Mouse (Mus musculus): ENCODE data around the gene Pkig.

The Pkig gene

DNA sequence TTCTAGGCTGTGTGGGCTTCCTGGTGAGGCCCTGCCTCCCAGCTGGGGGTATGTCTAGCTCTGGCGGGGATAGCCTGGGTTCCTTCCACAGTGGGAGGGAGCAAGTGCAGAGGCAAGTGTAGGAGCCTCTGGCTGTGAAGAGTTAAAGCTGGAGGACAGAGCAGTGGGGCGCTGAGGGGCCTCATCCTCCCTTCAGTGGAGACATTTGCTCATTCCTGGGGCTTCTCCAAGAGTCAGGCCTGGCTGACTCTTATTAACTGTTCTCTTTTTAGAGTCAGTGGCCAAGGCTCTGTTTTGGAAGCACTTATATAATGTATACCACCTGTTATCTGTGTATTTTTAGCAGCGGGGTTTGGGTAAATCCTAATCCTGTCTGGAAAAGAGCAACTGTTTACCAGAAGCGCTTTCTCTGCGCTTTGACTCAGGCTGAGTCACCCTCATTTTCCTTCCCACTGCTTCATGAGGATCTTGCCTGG lies 17.0 kb downstream of the Pkig start:
- CTCF ChIA-PET, result interaction anchor here (1.9 kb wide), 1 partner anchor 14 kb away, joined by 5 read pairs; no protein-coding TSS in a partner anchor

DNA sequence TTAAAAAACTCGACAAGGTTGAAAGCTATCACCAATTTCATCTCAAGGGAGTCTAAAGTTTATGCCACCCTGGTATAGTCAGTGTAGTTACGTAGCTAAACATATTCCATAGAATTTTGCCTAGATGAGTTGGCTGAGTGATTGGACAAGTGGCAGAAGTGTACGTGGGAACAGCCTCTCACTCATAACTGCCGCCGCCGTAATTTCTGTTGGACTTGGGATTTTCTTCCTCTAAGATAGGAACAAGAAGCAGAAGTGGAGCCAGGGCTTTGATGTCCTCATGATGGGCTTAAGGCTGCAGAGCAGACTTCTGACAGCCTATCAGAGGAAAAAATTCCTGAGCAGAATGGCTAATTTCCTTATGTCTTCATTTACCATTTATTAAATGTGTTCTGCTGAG lies 17.5 kb downstream of the Pkig start:
- CTCF ChIA-PET, result interaction anchor here (1.9 kb wide), 1 partner anchor 15 kb away, joined by 5 read pairs; no protein-coding TSS in a partner anchor

DNA sequence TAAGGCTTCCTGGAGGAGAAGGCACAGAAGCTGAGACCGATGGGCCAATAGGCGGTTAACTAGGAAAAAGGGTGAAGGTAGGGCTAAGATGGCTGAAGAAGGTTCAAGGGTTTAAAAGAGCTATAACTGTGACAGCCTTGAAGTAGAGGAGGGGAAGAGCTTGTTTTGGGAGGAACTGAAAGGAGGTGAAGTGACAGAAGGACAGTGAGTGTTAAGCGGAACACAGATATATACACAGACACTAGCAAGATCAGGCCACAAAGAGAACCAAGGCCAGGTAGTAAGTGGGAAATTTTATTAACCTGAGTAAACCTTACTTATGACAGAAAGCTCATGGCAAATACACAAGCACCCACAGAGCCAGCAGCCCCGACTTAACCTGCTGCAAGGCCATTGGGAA lies 18.1 kb downstream of the Pkig start:
- CTCF ChIA-PET, result interaction anchor here (0.6 to 1.9 kb wide), 4 partner anchors 15 to 396 kb away, joined by 3 to 5 read pairs (median 4); no protein-coding TSS in a partner anchor

DNA sequence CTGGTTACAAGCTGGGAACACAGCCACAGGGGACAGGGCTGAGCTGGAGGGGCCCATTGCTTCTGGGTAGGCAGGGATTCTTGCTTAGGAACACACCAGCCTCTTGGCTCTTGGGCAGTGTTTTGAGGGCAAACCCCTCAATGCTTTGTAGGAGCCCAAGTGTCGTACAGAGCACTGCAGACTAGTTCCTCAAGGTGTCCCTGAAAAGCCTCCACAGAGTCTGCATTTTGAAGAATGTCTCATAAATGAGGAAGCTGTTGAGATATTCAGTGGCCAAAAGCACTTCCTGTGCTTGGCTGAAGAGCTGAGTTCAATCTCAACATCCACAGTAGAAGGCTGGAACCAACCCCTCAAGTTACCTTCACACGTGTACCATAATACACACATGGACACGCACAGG lies 18.6 kb downstream of the Pkig start:
- CTCF ChIA-PET, result interaction anchor here (0.6 to 1.9 kb wide), 4 partner anchors 16 to 395 kb away, joined by 3 to 5 read pairs (median 4); no protein-coding TSS in a partner anchor

DNA sequence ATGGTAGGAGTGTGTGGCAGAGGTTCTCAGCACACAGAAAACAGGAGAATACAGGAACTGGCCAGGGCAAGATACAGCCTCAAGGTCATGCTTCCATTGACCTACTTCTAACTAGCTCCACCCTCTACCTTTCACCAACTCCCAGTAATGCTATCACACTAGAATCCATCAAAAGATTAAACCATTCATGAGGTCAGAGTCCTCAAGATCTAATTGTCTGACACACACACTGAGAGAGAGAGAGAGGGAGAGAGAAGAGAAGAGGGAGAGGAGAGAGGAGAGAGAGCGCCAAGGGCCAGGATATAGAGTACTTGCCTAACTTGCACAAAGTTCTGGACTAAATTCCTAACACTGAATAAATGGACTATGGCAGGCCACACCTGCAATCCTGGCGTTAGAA lies 24.2 kb downstream of the Pkig start:
- CTCF ChIA-PET, result no interaction called here

DNA sequence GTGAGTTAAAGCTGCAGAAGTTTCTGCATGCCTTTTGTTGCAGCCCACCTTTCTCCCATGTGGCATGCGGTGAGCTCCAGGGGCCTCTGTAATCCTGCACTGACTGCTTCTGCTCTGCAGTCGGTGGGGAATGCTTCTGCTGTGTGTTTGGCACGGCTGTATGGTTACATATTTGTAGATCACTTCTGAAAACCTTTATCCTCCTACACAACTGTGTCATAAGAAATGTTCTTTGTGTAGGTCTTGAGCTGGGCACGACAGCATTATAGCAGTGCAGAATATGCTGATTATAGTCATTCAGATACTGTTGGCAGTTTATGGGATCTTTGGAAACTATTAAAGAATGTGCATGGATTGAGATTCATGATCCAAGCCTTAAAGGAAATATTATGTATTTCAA lies 27.1 kb downstream of the Pkig start:
- CTCF ChIA-PET, result interaction anchor here (0.5 to 0.9 kb wide), 2 partner anchors 35 to 75 kb away, joined by 3 to 6 read pairs; no protein-coding TSS in a partner anchor

DNA sequence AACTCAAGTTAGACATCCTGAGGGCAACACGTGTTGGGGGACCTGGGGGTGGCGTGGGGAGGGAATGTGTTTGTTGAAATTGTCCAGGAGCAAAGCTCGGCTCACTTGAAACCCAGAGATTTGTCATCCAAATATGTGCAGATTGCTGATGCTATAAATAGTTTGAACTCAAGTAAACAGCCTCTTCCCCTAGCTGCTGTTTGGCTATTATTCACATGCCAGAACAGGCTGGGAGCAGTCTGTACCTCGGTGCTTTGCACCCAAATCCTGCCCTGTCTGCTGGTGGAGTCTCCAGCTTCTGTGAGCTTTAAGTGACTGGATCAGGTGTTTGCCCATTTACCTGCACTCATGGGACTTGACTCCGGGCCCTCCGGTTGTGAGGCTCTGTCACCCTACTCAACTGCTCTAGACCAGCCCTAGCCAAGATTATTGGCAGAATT lies 27.6 kb downstream of the Pkig start:
- CTCF ChIA-PET, result interaction anchor here (0.5 to 0.9 kb wide), 2 partner anchors 35 to 76 kb away, joined by 3 to 6 read pairs; no protein-coding TSS in a partner anchor

DNA sequence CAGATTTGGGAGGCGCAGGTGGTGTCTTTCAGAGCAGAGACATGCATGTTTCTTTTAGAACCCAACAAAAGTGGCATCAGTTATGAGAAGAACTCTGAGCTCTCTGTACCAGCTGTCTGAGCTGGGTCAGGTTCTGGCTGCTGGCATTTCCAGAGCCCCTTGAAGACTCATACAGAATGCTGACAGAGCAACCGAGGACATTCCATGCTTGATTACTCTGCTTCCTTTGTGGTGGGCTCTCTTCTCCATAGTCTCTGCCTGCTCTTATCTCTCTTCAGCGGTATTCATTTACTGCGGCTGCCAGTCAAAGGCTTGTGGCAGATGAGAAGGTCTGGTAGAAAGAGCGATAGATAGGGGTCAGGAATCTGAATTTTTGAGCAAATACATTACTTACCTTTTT lies 28.0 kb downstream of the Pkig start:
- CTCF ChIA-PET, result interaction anchor here (0.9 kb wide), 1 partner anchor 35 kb away, joined by 6 read pairs; no protein-coding TSS in a partner anchor

DNA sequence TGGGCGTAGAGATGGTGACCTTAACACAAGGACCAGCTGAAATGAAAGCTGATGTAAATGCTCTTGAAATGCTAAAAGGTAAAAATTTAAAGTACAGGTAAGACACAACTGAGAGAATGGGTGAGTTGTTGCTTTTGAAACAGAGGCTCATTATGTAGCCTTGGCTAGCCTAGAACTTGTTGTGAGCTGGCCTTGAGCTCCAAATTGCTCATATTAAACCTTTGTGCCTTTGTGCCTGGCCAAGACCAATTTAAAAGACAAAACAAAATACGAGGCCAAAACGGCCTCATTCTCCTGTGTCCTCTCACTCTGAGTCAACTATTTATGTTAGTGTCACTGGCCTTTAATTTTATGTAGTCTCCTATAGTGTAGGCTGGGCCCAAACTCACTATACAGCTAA lies 28.7 kb downstream of the Pkig start:
- CTCF ChIA-PET, result no interaction called here

DNA sequence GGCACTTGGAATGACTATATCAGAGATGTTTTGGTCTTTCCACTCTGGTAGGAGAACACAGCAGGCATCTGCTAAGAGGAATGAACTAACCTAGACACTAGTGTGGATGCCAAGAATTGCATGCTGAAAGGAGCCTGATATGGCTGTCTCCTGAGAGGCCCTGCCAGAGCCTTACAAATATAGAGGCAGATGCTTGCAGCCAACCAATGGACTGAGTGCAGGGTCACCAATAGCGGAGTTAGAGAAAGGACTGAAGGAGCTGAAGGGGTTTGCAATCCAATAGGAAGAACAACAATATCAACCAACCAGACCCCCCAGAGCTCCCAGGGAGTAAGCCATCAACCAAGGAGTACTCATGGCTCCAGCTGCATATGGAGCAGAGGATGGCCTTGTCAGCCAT lies 30.2 kb downstream of the Pkig start:
- CTCF ChIA-PET, result interaction anchor here (1.0 kb wide), 1 partner anchor 10 kb away, joined by 3 read pairs; no protein-coding TSS in a partner anchor

DNA sequence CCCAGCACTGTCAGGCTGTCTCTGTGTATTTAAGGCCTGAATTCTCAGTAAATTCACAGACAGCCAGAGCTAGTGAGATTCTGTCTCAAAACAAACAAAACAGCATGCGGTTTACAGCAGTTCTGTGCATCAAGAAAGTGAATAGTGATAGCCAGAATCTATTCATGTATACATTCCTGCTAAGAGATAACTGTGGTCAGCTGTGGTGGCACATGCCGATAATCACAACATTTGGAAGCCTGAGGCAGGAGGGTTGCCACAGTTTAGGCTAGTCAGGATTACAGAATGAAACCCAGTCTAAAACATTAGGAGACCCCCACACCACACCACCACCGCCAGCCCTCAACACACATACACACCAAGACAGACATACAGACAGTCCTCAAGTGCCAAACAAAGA lies 31.6 kb downstream of the Pkig start:
- CTCF ChIA-PET, result no interaction called here

DNA sequence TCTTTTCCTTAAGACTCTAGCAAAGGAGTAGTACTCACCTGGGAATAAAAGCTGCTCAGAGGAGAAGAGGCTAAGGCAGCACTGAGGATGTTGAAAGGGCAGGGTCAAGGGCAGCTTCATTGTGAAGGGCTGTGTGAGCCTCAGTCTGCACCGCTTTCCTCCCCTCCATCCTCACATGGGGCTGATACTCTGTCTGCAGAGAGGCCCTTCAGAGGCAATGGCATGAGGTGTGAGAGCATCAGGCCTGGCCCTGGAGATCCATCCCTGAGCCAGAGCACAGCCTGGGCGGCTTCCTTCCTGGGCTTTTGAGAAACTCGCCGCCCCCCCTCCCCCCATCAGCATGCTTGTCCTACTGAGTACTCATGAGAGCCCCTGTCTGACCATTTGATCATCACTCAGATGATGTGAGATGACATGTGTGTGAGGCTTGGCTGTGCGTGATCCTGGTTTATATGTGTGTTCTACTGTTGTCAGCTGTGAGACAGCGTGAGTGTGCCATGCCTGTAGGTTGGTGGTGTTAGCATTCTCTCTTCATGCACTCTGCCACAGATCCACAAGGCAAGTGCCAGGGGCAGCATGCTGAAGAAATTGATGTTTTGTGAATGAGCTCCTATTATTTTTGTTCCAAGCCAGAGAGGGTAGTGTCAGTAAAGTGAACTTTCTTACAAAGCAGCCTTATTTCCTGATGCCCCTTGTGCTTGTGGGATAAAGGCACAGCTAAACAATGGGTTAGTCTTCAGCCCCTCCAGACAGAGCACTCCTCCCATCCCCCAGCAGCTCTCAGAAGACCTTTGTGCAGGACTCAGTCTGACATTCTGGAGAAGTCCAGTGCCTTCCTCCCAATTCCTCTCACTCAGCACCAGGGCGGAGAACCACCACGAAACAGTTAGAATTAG lies 32.5 kb downstream of the Pkig start:
- CTCF ChIA-PET, result no interaction called here

DNA sequence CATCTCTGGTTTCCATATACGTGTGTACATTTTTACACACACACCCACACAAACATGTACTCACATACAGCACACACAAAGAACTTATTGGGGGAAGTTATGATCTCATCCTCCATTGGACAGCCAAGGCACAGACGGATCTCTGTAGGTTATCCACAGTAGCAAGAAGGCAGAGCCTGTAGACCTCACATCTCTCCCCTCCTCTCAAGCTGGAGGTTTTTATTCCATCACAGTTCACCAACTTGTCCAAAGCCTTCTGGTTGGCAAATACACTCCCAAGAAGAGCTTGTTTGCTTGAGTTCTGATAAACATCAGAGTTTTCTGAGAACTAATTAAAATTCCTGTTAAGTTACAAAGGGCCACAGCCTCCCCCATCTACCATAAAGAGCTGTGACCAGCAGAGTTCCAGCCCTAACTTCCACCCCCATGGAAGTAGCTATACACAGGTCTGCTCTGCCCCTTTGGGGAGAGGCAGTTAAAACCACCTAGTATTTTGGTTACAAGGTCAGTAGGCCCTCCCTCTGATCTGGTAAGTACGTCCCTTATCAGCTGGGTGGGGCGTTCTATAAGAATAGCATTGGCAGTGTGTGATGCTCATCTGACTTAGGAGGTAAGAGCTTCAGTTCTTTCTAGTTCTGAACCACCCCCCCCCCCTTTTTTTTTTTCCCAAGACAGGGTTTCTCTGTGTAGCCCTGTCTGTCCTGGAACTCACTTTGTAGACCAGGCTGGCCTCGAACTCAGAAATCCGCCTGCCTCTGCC lies 33.8 kb downstream of the Pkig start:
- CTCF ChIA-PET, result interaction anchor here (0.7 kb wide), 1 partner anchor 91 kb away, joined by 7 read pairs; no protein-coding TSS in a partner anchor

DNA sequence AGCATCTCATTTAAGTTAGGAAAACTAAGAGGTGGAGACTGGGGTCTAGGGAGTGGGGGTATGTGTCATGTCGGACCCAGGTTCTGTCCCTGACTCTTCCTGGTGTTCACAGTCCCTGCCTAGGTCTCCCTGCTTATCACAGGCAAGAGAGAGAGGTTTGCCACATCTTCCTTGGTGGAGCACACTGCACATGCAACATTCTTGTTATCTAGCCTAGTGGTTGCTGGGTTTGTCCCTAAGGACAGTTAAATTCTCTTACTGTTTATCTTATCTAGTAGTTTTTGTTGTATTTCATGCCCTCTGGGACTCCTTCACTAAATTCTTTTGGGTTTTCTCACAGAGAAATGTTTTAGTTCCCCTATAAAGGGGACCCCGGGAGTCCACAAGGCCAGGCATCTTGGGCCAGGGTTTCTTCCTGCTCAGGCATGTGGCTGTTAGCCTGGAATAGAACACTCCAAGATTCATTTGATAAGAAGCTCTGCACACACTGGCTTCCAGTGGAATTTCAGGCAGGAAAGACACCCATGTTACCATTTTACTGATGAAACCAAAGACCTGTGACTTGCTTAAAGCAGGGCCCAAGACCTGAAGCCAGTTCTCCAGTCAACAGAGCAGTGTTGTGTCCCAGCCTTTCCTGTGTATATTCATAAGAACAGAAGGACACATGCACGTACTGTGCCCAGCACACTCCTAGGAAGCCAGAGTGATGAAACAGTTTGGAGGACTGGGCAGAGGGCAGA lies 34.9 kb downstream of the Pkig start:
- CTCF ChIA-PET, result no interaction called here

DNA sequence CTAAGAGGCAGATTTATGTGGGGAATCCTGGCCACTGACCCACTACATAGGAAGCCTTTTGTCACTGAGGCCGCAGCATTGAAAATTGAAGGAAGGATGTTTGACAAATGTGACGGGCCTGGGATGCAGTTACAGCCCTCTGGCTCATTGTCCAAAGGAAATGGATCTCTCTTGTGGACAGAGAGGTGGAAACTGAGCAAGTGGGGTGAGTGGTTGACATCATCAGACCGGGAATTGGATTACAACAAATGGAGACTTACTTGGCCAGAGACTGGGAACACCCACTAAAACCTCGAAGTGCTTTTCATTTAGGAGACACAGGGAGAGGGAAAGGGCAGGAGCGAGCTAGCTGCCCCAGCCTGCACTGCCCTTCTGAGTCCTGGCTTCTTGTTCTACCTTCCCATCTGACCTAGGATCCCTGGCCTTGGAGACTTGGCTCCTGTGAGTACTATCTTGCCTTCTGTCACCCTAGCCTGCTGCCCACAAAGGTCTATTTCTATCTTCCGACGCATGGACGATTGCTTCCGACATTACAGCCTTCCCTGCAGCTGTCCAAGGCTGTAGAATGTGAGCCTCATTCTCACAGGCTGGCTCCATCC lies 35.6 kb downstream of the Pkig start:
- CTCF ChIA-PET, result no interaction called here

DNA sequence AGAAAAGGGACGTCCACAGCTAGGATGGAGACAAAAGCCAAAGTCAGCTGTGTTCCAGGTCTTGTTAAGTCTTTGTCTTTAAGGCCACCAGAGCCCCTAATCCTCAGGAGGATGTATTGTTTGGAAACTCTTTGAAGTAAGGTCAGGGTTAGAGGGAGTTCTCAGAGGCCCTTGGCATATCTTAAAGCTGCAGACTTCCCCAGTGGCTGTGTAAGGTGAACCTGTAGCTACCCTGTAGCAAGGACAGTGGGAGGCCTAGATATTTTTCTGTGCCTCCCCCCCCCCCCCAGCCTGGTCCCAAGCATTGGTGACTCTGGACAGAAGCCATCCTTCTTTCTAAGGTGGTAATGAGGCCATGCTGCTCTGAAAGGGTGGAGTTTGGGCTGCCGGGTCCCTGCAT lies 38.6 kb downstream of the Pkig start:
- CTCF ChIA-PET, result interaction anchor here (0.8 kb wide), 1 partner anchor 53 kb away, joined by 3 read pairs; no protein-coding TSS in a partner anchor

DNA sequence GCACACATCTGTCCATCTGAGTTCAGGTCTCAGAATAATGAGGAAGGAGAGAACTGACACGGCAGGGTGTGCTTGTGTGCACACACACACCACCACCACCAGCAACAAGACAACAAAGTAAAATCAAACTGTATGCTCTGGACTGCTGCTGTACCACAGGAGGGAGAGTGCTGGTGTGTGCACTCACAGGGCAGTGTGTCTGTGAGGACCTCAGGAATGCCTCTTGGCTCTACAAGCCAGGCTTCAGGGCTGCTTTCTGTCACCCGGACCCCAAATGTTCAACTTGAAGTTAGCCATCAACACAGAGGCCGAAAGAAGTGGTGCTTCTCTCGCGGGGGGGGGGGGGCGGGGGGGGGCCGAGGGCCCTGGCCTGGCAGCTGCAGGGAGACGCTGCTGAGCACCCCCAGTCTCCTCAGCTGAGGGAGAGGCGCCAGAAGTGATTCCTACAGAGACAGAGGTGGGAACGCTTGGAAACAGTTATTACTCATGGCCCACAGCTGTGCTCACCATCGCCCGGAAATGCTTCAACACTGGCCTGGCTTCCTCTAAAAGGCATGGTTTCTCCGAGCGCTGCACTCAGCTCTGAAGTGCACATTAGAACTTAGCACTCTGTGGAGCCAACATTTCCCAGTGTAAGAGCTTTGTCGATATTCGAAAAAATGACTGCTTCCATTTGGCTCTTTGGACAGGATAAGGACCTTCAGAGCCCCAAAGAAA lies 39.7 kb downstream of the Pkig start:
- CTCF ChIA-PET, result interaction anchor here (0.7 to 1.3 kb wide), 3 partner anchors 9 to 25 kb away, joined by 3 to 4 read pairs (median 3); no protein-coding TSS in a partner anchor

DNA sequence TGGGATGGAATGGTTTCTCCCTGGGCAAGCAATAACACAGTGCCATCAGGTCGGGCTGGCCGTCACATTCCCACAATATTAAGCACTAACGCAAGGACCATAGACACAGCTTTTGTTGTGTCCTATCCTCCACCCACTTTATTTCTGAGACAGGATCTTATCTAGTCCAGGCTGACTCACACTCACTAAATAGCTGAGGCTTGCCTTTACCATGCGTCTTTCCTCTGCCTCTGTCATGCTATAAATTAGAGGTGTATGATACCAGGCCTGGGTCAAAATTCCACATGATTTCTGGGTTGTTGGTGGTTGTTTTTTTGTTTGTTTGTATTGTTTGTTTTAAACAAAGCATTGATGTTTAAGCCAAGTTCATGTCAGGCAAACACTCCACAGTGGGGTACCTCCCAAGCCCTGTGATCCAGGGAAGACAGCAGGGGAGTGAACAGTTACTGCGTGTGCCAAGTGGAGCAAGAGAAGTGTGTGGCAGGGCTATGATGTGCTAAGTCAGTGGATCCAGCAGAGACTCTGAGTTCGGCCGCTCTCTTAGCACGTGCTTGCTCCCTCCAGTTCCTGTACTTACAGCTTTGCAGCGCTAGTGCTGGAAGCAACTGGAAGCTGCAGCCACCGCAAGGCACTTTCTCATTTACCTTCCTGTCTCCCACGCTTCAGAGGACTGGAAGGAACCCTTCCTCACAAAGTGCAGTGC lies 41.0 kb downstream of the Pkig start:
- CTCF ChIA-PET, result interaction anchor here (1.3 kb wide), 1 partner anchor 21 kb away, joined by 3 read pairs; no protein-coding TSS in a partner anchor

DNA sequence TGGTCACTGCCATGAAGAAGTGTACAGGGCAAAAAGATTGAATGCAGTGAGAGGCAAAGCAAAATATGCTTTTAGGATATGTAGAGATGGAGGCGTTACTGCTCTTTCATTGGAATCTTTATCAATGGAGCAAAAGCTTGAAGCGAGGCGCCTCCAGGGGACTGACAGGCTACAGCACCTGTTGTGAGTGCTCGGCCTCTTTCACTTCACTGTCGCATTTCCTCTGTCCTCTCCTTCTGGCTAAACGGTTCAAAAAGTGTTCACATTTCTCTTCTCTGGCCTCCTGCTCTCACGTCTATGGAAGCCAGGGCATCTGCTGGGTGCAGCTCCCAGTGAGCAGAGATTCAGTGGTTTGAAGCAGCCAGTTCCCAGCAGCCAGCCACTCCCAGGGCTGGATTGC lies 44.2 kb downstream of the Pkig start:
- CTCF ChIA-PET, result interaction anchor here (0.8 kb wide), 1 partner anchor 37 kb away, joined by 3 read pairs; no protein-coding TSS in a partner anchor

Data from spleen, embryonic (tissue).